Comparison of ENCODE assay signal across 9 mouse cellular contexts in genomic region chr3:100821276-100821675, GRCm38 (mm10). TPM values are rescaled to one million over a fixed set of nuclear protein-coding genes. Genes with fewer than 3 reads are reported as not detected.
A peak's percentile ranks its signal among the peaks of the same experiment; 100 is the strongest.
DNase-seq lines count a peak whose midpoint lies in the region; ATAC-seq and TF ChIP-seq lines count a peak whose summit lies in the region.
"Had no signal": no experiment of that assay in that cellular context is flagged by ENCODE, and none has a peak within 500 bp of the region (broad histone marks: within the 10 kb centered on the region; RNA-seq: fewer than 3 reads in every experiment).

No protein-coding gene starts in this region.

- 64% methylated on average over 2 of the region's 2 CpGs for WGBS in thymus, adult 2 months
- WGBS in limb, embryonic 12.5 days = 21% methylated on average over 2 of the region's 2 CpGs
- 29% methylated on average over 2 of the region's 2 CpGs for WGBS in stomach, embryonic 16.5 days
- 65% methylated on average over 2 of the region's 2 CpGs for WGBS in cerebellum, adult 2 months

- TF ChIP-seq CTCF in thymus, adult 2 months (IDR thresholded peaks at IDR 0.05; ENCODE audit: borderline replicate concordance, control insufficient read depth, extremely low read depth, insufficient read depth, low read length, poor library complexity) = no peak
- TF ChIP-seq CTCF in cerebellum, adult 2 months (IDR thresholded peaks at IDR 0.05; ENCODE audit: borderline replicate concordance, insufficient read depth, low read depth, low read length) = no peak; the same call in 1 of the 2 replicates

- no peak overlapping the region for H3K27ac ChIP-seq in thymus, adult 2 months (ENCODE audit: control insufficient read depth, insufficient read depth, low read length)
- H3K27ac ChIP-seq in limb, embryonic 12.5 days = peak overlapping the region; percentile 82
- peak overlapping the region; percentile 80 for H3K27ac ChIP-seq in stomach, embryonic 16.5 days (ENCODE audit: low read length)
- H3K27ac ChIP-seq in cerebellum, adult 2 months (ENCODE audit: insufficient read depth, low read length) = no peak overlapping the region
- H3K27ac ChIP-seq: heart, embryonic 15.5 days had no signal

- peak overlapping the region; percentile 3; the same call in 1 of the 2 replicates for H3K4me2 ChIP-seq in limb, embryonic 12.5 days
- no peak overlapping the region for H3K4me2 ChIP-seq in stomach, embryonic 16.5 days (ENCODE audit: low read depth, low read length)
- H3K4me2 ChIP-seq: heart, embryonic 15.5 days had no signal

- no peaks in the 10 kb centered on the region for H3K27me3 ChIP-seq in thymus, adult 2 months (ENCODE audit: control insufficient read depth, insufficient read depth, low read length)
- no peaks in the 10 kb centered on the region for H3K27me3 ChIP-seq in limb, embryonic 12.5 days
- H3K27me3 ChIP-seq in stomach, embryonic 16.5 days (ENCODE audit: control insufficient read depth, insufficient read depth, low read length) = no peaks in the 10 kb centered on the region
- H3K27me3 ChIP-seq in cerebellum, adult 2 months (ENCODE audit: control insufficient read depth, insufficient read depth, low read length) = no peaks in the 10 kb centered on the region
- H3K27me3 ChIP-seq: heart, embryonic 15.5 days had no signal

- TF ChIP-seq POLR2A in thymus, adult 2 months (IDR thresholded peaks at IDR 0.05; ENCODE audit: control insufficient read depth, extremely low read depth, insufficient read depth, low read length, poor library complexity) = no peak
- TF ChIP-seq POLR2A in cerebellum, adult 2 months (IDR thresholded peaks at IDR 0.05; ENCODE audit: borderline replicate concordance, insufficient read depth, low read length) = no peak

- peaks cover 23% of the 10 kb centered on the region for H3K4me1 ChIP-seq in thymus, adult 2 months (replicated peaks; ENCODE audit: control insufficient read depth, insufficient read depth, low read length)
- H3K4me1 ChIP-seq in limb, embryonic 12.5 days (replicated peaks) = peaks cover 27% of the 10 kb centered on the region
- H3K4me1 ChIP-seq in stomach, embryonic 16.5 days (ENCODE audit: control insufficient read depth, insufficient read depth, low read length) = peaks cover 15% of the 10 kb centered on the region
- H3K4me1 ChIP-seq in cerebellum, adult 2 months (ENCODE audit: control insufficient read depth, insufficient read depth, low read length) = no peaks in the 10 kb centered on the region

- H3K36me3 ChIP-seq in thymus, adult 2 months (ENCODE audit: control insufficient read depth, insufficient read depth, low read length) = no peaks in the 10 kb centered on the region
- no peaks in the 10 kb centered on the region for H3K36me3 ChIP-seq in limb, embryonic 12.5 days
- H3K36me3 ChIP-seq in stomach, embryonic 16.5 days (ENCODE audit: control insufficient read depth, insufficient read depth, low read length) = no peaks in the 10 kb centered on the region
- H3K36me3 ChIP-seq: heart, embryonic 15.5 days had no signal

- no peak overlapping the region for H3K4me3 ChIP-seq in thymus, adult 2 months (ENCODE audit: control insufficient read depth, insufficient read depth, low read length)
- no peak overlapping the region for H3K4me3 ChIP-seq in limb, embryonic 12.5 days (replicated peaks)
- H3K4me3 ChIP-seq in stomach, embryonic 16.5 days (replicated peaks; ENCODE audit: low read length) = no peak overlapping the region
- no peak overlapping the region for H3K4me3 ChIP-seq in cerebellum, adult 2 months (replicated peaks; ENCODE audit: insufficient read depth, low read depth, low read length)
- H3K4me3 ChIP-seq: heart, embryonic 15.5 days had no signal

- peak; percentile 64 for ATAC-seq in frontal cortex, adult (ENCODE audit: low TSS enrichment)
- peak; percentile 66 for ATAC-seq in limb, embryonic 12.5 days (ENCODE audit: insufficient number of reproducible peaks, insufficient read depth, low FRiP score, low TSS enrichment, low read depth)
- ATAC-seq in stomach, embryonic 16.5 days (ENCODE audit: insufficient read depth, low FRiP score) = peak; percentile 31; the same call in 1 of the 2 replicates

- DNase-seq in frontal cortex, postnatal 25 days (ENCODE audit: low spot score in 2 of 2) = no peak
- peak; percentile 36 for DNase-seq in thymus, postnatal 4 days
- DNase-seq in thymus, adult 2 months = no peak
- DNase-seq in cerebellum, postnatal 36 days = no peak
- DNase-seq in cerebellum, adult 2 months = no peak

- H3K9me3 ChIP-seq in limb, embryonic 12.5 days = no peaks in the 10 kb centered on the region
- H3K9me3 ChIP-seq in stomach, embryonic 16.5 days (replicated peaks; ENCODE audit: control insufficient read depth, low read length) = peaks cover 4% of the 10 kb centered on the region; the same call in 1 of the 2 replicates
- H3K9me3 ChIP-seq: heart, embryonic 15.5 days had no signal

- no peak overlapping the region for H3K9ac ChIP-seq in limb, embryonic 12.5 days (replicated peaks)
- H3K9ac ChIP-seq in stomach, embryonic 16.5 days (ENCODE audit: low read length) = no peak overlapping the region
- H3K9ac ChIP-seq: heart, embryonic 15.5 days had no signal

RNA-seq across cellular contexts. Expression of gene Vtcn1, which starts 4.0 kb away (rescaled TPM):
- 0.05 and 0.11 TPM in 2 replicates for polyA plus RNA-seq in thymus, adult 2 months (2012; rRNA removed)
- not detected in 2 replicates for polyA plus RNA-seq in limb, embryonic 12.5 days (2016; fragmentation: Nextera tagmentation; extraction: Ambion mirVana)
- polyA plus RNA-seq in stomach, embryonic 16.5 days (2015; fragmentation: Nextera tagmentation; extraction: Ambion mirVana) = 2.1 and 3.1 TPM in 2 replicates
- polyA plus RNA-seq in cerebellum, adult 2 months (2012; rRNA removed) = 0.03 TPM in 1 of 2 replicates, not detected in the other

Comparison
In these comparisons a context has a peak if more than half of its experiments do, and no peak if none do; other contexts are left out.
1. H3K27ac ChIP-seq: peak in limb, embryonic 12.5 days (single experiment) and stomach, embryonic 16.5 days (single experiment); none in thymus, adult 2 months (single experiment) and cerebellum, adult 2 months (single experiment).
2. Peak in every context shown above with its lines, with median percentiles within 50 percentile points of each other: ATAC-seq.